Mouse (Mus musculus) kidney, postnatal 0 days (tissue): ENCODE measurements around the gene Kcnc1. TPM values are rescaled to one million over a fixed set of nuclear protein-coding genes. Genes with fewer than 3 reads are reported as not detected.

Experiments
- ATAC-seq: fragments of 200-750 bp; cut with Nextera tagmentation; replicated peaks from 2 replicates; pipeline ENCODE4 v1.8.0; 2017; ENCODE audit warnings: low read depth, moderate number of reproducible peaks, moderate TSS enrichment, moderate library complexity; ENCODE audit not compliant: low FRiP score
- DNase-seq: peaks from one replicate; pipeline ENCODE4 v3.0.0-alpha.2; 2016; ENCODE audit warnings: low spot score
- H3K27ac ChIP-seq: fragments of 300-500 bp; sonication (generic); 2 replicates; pipeline ENCODE4 v1.5.1; 2014; ENCODE audit warnings: mild to moderate bottlenecking
- H3K27me3 ChIP-seq: fragments of 300-500 bp; sonication (generic); 2 replicates; pipeline ENCODE4 v1.6.1; 2014; ENCODE audit warnings: low read length, mixed read lengths; ENCODE audit not compliant: insufficient read depth
- H3K36me3 ChIP-seq: fragments of 300-500 bp; sonication (generic); 2 replicates; pipeline ENCODE4 v1.6.1; 2014; ENCODE audit warnings: low read length, mixed read lengths; ENCODE audit not compliant: insufficient read depth
- H3K4me1 ChIP-seq: fragments of 300-500 bp; sonication (generic); replicated peaks from 2 replicates; pipeline ENCODE4 v1.6.1; 2014; ENCODE audit warnings: antibody characterized with exemption, low read length, mixed read lengths; ENCODE audit not compliant: insufficient read depth
- H3K4me2 ChIP-seq: fragments of 300-500 bp; sonication (generic); 2 replicates; pipeline ENCODE4 v1.6.1; 2014; ENCODE audit warnings: mild to moderate bottlenecking, low read length, moderate library complexity, mixed read lengths
- H3K4me3 ChIP-seq: fragments of 300-500 bp; sonication (generic); replicated peaks from 2 replicates; pipeline ENCODE4 v1.5.1; 2014; ENCODE audit warnings: low read depth, low read length
- H3K9ac ChIP-seq: fragments of 300-500 bp; sonication (generic); 2 replicates; pipeline ENCODE4 v1.6.1; 2014; ENCODE audit warnings: low read depth, low read length
- H3K9me3 ChIP-seq: fragments of 300-500 bp; sonication (generic); replicated peaks from 2 replicates; pipeline ENCODE4 v1.6.1; 2016; ENCODE audit warnings: low read length, inconsistent platforms, mixed read lengths
- CTCF ChIP-seq: IDR thresholded peaks from 2 replicates; pipeline ENCODE4 v1.5.1; 2016; ENCODE audit warnings: antibody characterized with exemption, low read depth, mild to moderate bottlenecking, moderate library complexity
- WGBS: fragments of 180-500 bp; shearing (Covaris S2); extraction: QIAGEN DNeasy Blood & Tissue Kit; methylation state at CpG from one replicate; pipeline ENCODE4 v1.1.7; 2014; 5-methylcytosine and 5-hydroxymethylcytosine counted together
- polyA plus RNA-seq: library from polyadenylated mRNA; unstranded; fragments of >200 nt; fragmentation: Nextera tagmentation; extraction: Ambion mirVana; gene quantifications from 2 replicates; pipeline ENCODE4 v1.2.1, GENCODE M21; 2015

The Kcnc1 gene
- polyA plus RNA-seq, 1 experiment from 2014 or later: 0.08 TPM

- H3K9ac ChIP-seq: no peak overlapping the region
- H3K4me3 ChIP-seq: no peak overlapping the region
- ATAC-seq (no peak), DNase-seq (no peak)
- no peak for TF ChIP-seq CTCF
- 46% methylated on average over 9 of the region's 9 CpGs for WGBS
- H3K9me3 ChIP-seq: no peaks in the 10 kb centered on the region
- no peaks in the 10 kb centered on the region for H3K4me1 ChIP-seq
- H3K4me2 ChIP-seq: no peak overlapping the region
- no peak overlapping the region for H3K27ac ChIP-seq
- no peaks in the 10 kb centered on the region for H3K27me3 ChIP-seq
- no peaks in the 10 kb centered on the region for H3K36me3 ChIP-seq
These were observed 51.3 kb downstream of the Kcnc1 start for GRCm38 (mm10) chr7:46447473-46448165.

- Histone ChIP-seq H3K27me3 (no peaks in the 10 kb centered on the region), H3K9ac (no peak overlapping the region), H3K4me1 (no peaks in the 10 kb centered on the region), H3K9me3 (no peaks in the 10 kb centered on the region), H3K4me2 (no peak overlapping the region), H3K36me3 (no peaks in the 10 kb centered on the region), H3K27ac (no peak overlapping the region), H3K4me3 (no peak overlapping the region)
- ATAC-seq (no peak), DNase-seq (no peak)
- TF ChIP-seq CTCF: no peak
- 71% methylated on average over 6 of the region's 6 CpGs for WGBS
These were observed 52.8 kb downstream of the Kcnc1 start for GRCm38 (mm10) chr7:46448922-46449645.

GRCm38 (mm10) chr7:46453930-46454679 is 57.8 kb downstream of the Kcnc1 start:
- 43% methylated on average over 10 of the region's 10 CpGs for WGBS

GRCm38 (mm10) chr7:46457889-46458288 is 61.6 kb downstream of the Kcnc1 start:
- H3K4me1 ChIP-seq: no peaks in the 10 kb centered on the region
- no peaks in the 10 kb centered on the region for H3K36me3 ChIP-seq
- H3K9ac ChIP-seq: no peak overlapping the region
- ATAC-seq: 0 out of 2 replicates have a peak, but pooled peaks have one; percentile 3
- no peak overlapping the region for H3K27ac ChIP-seq
- H3K27me3 ChIP-seq: no peaks in the 10 kb centered on the region
- WGBS: 64% methylated on average over 3 of the region's 3 CpGs
- no peak for DNase-seq
- H3K4me2 ChIP-seq: no peak overlapping the region
- no peak for TF ChIP-seq CTCF
- H3K4me3 ChIP-seq: no peak overlapping the region
- no peaks in the 10 kb centered on the region for H3K9me3 ChIP-seq

More at GRCm38 (mm10) chr7:46453930-46454679, 57.8 kb downstream of the Kcnc1 start:
- Histone ChIP-seq H3K9ac (no peak overlapping the region), H3K4me3 (no peak overlapping the region), H3K4me2 (no peak overlapping the region), H3K36me3 (no peaks in the 10 kb centered on the region), H3K4me1 (no peaks in the 10 kb centered on the region), H3K27me3 (no peaks in the 10 kb centered on the region), H3K9me3 (no peaks in the 10 kb centered on the region), H3K27ac (no peak overlapping the region)
- ATAC-seq: no peak
- TF ChIP-seq CTCF: no peak
- DNase-seq: no peak

GRCm38 (mm10) chr7:46459200-46459599 is 62.9 kb downstream of the Kcnc1 start:
- ATAC-seq (no peak), DNase-seq (no peak)
- H3K4me1 ChIP-seq: no peaks in the 10 kb centered on the region
- no peak overlapping the region for H3K9ac ChIP-seq
- H3K4me3 ChIP-seq: no peak overlapping the region
- H3K36me3 ChIP-seq: no peaks in the 10 kb centered on the region
- H3K9me3 ChIP-seq: no peaks in the 10 kb centered on the region
- H3K27ac ChIP-seq: no peak overlapping the region
- no peaks in the 10 kb centered on the region for H3K27me3 ChIP-seq
- H3K4me2 ChIP-seq: no peak overlapping the region
- 85% methylated on average over 2 of the region's 2 CpGs for WGBS
- TF ChIP-seq CTCF: no peak

- H3K27ac ChIP-seq: no peak overlapping the region
- no peak overlapping the region for H3K4me3 ChIP-seq
- DNase-seq: no peak
- no peaks in the 10 kb centered on the region for H3K4me1 ChIP-seq
- no peak for TF ChIP-seq CTCF
- H3K9me3 ChIP-seq: no peaks in the 10 kb centered on the region
- 75% methylated on average over 9 of the region's 9 CpGs for WGBS
- no peaks in the 10 kb centered on the region for H3K36me3 ChIP-seq
- H3K4me2 ChIP-seq: no peak overlapping the region
- H3K9ac ChIP-seq: no peak overlapping the region
- H3K27me3 ChIP-seq: no peaks in the 10 kb centered on the region
- ATAC-seq: no peak
These were observed 63.4 kb downstream of the Kcnc1 start for GRCm38 (mm10) chr7:46459605-46460245.
